Mouse (Mus musculus) G1E-ER4 (cell line): Measurements from ENCODE around the gene Gm10147. TPM values are rescaled to one million over a fixed set of nuclear protein-coding genes. Genes with fewer than 3 reads are reported as not detected.
"Not testable (repeated sequence)": the region's sequence is repeated elsewhere in the genome, so short reads cannot be mapped to it uniquely, and the experiment has no call there.

Source experiments
- GATA1 ChIP-seq: IDR thresholded peaks from one replicate; pipeline ENCODE4 v1.8.0; 2012; ENCODE audit warnings: low read length, inconsistent platforms
- polyA plus RNA-seq: library from polyadenylated mRNA; stranded (reverse); fragments of >175 nt; gene quantifications from 2 replicates; pipeline ENCODE4 v1.2.3, GENCODE M21; 2012

Gene Gm10147
- not detected in 2 replicates for polyA plus RNA-seq

DNA sequence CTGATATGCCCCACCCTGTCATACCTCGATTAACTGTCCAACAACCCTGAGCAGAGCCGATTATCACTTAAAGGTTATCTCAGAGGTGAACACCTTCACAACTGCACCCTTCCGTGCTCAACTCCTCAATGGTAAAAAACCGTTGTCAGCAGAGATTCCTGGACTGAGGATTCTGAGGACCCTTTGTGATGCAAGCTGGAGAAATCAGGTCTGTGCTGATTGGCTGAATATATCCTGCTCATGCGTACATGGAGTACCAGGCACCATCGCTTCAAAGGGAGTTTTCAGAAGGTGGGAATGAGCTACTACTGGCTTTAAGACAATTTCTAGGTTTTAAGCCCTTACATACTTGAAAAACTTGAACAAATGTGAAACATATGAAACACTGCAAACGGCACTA is at the start of gene Gm10147:
Gene Gm10147, minus strand, starts transcription at position 101 of the 400 bp plus-strand sequence.
- TF ChIP-seq GATA1, result not testable (repeated sequence)
